Mouse (Mus musculus): ENCODE results near the gene Tmem198. TPM values are rescaled to one million over a fixed set of nuclear protein-coding genes. Genes with fewer than 3 reads are reported as not detected.

The Tmem198 gene
- total RNA-seq, 2 experiments from 2014 or later, result not detected

GRCm38 (mm10) chr1:75486561-75486960 is 7.2 kb downstream of the Tmem198 start:
- ATAC-seq (replicated peaks; ENCODE audit: low FRiP score, poor library complexity, severe bottlenecking), result no peak

- ATAC-seq (replicated peaks; ENCODE audit: low FRiP score, poor library complexity, severe bottlenecking), result no peak
Observed at GRCm38 (mm10) chr1:75487040-75487404, 7.7 kb downstream of the Tmem198 start.

- no peak for ATAC-seq (replicated peaks; ENCODE audit: low FRiP score, poor library complexity, severe bottlenecking)
Observed at GRCm38 (mm10) chr1:75487405-75488161, 8.3 kb downstream of the Tmem198 start.

GRCm38 (mm10) chr1:75490785-75491551 is 11.6 kb downstream of the Tmem198 start:
- no peak for ATAC-seq (replicated peaks; ENCODE audit: low FRiP score, poor library complexity, severe bottlenecking)

GRCm38 (mm10) chr1:75492579-75493170 is 13.3 kb downstream of the Tmem198 start:
- ATAC-seq (replicated peaks; ENCODE audit: low FRiP score, poor library complexity, severe bottlenecking), result no peak

GRCm38 (mm10) chr1:75494878-75495548 is 15.7 kb downstream of the Tmem198 start:
- 0 out of 2 replicates have a peak, but pooled peaks have one; percentile 45 for ATAC-seq (replicated peaks; ENCODE audit: low FRiP score, poor library complexity, severe bottlenecking)

- no peak for ATAC-seq (replicated peaks; ENCODE audit: low FRiP score, poor library complexity, severe bottlenecking)
Observed at GRCm38 (mm10) chr1:75498897-75499296, 19.6 kb downstream of the Tmem198 start.

- no peak for ATAC-seq (replicated peaks; ENCODE audit: low FRiP score, poor library complexity, severe bottlenecking)
Observed at GRCm38 (mm10) chr1:75499441-75499840, 20.1 kb downstream of the Tmem198 start.

GRCm38 (mm10) chr1:75501905-75502304 is 22.6 kb downstream of the Tmem198 start:
- ATAC-seq (replicated peaks; ENCODE audit: low FRiP score, poor library complexity, severe bottlenecking), result no peak

GRCm38 (mm10) chr1:75502945-75503650 is 23.8 kb downstream of the Tmem198 start:
- ATAC-seq (replicated peaks; ENCODE audit: low FRiP score, poor library complexity, severe bottlenecking), result no peak

- ATAC-seq (replicated peaks; ENCODE audit: low FRiP score, poor library complexity, severe bottlenecking), result no peak
Observed at GRCm38 (mm10) chr1:75503651-75503980, 24.3 kb downstream of the Tmem198 start.

- no peak for ATAC-seq (replicated peaks; ENCODE audit: low FRiP score, poor library complexity, severe bottlenecking)
Observed at GRCm38 (mm10) chr1:75504256-75505045, 25.1 kb downstream of the Tmem198 start.

- no peak for ATAC-seq (replicated peaks; ENCODE audit: low FRiP score, poor library complexity, severe bottlenecking)
Observed at GRCm38 (mm10) chr1:75505159-75505955, 26.0 kb downstream of the Tmem198 start.

- ATAC-seq (replicated peaks; ENCODE audit: low FRiP score, poor library complexity, severe bottlenecking), result no peak
Observed at GRCm38 (mm10) chr1:75505956-75506831, 26.9 kb downstream of the Tmem198 start, which contains the start of gene Obsl1. Gene Obsl1 (minus strand): TSS chr1:75506452.

GRCm38 (mm10) chr1:75507006-75507405 is 27.7 kb downstream of the Tmem198 start, which contains the start of gene Inha:
Gene Inha (plus strand): TSS chr1:75507077.
- no peak for ATAC-seq (replicated peaks; ENCODE audit: low FRiP score, poor library complexity, severe bottlenecking)

- ATAC-seq (replicated peaks; ENCODE audit: low FRiP score, poor library complexity, severe bottlenecking), result no peak; the same call in 1 of the 2 replicates
Observed at GRCm38 (mm10) chr1:75509586-75509985, 30.3 kb downstream of the Tmem198 start.

GRCm38 (mm10) chr1:75510154-75510553 is 30.8 kb downstream of the Tmem198 start:
- ATAC-seq (replicated peaks; ENCODE audit: low FRiP score, poor library complexity, severe bottlenecking), result no peak

Data from erythroblast, adult 5-6 weeks (primary cell).